Mouse (Mus musculus) embryonic facial prominence, embryonic 10.5 days (tissue): ENCODE measurements around the gene Mrpl18. TPM values are rescaled to one million over a fixed set of nuclear protein-coding genes. Genes with fewer than 3 reads are reported as not detected.
"Not testable (repeated sequence)": the region's sequence is repeated elsewhere in the genome, so short reads cannot be mapped to it uniquely, and the experiment has no call there.

Experiments used
- DNase-seq: peaks from one replicate; pipeline ENCODE4 v3.0.0-alpha.2; 2017; ENCODE audit warnings: low spot score
- H3K27ac ChIP-seq: fragments of 300-500 bp; sonication (generic); replicated peaks from 2 replicates; pipeline ENCODE4 v1.5.1; 2016; ENCODE audit warnings: mild to moderate bottlenecking
- H3K27me3 ChIP-seq: fragments of 300-500 bp; sonication (generic); replicated peaks from 2 replicates; pipeline ENCODE4 v1.6.1; 2016; ENCODE audit warnings: low read depth, mild to moderate bottlenecking; ENCODE audit not compliant: poor library complexity, severe bottlenecking
- H3K36me3 ChIP-seq: fragments of 300-500 bp; sonication (generic); replicated peaks from 2 replicates; pipeline ENCODE4 v1.6.1; 2016; ENCODE audit warnings: mild to moderate bottlenecking, moderate library complexity
- H3K4me1 ChIP-seq: fragments of 300-500 bp; sonication (generic); 2 replicates; pipeline ENCODE4 v1.6.1; 2016
- H3K4me3 ChIP-seq: fragments of 300-500 bp; sonication (generic); 2 replicates; pipeline ENCODE4 v1.5.1; 2016; ENCODE audit warnings: mild to moderate bottlenecking, moderate library complexity
- H3K9me3 ChIP-seq: fragments of 300-500 bp; sonication (generic); 2 replicates; pipeline ENCODE4 v1.6.1; 2016; ENCODE audit warnings: mild to moderate bottlenecking
- WGBS: fragments of 180-500 bp; shearing (Covaris S2); methylation state at CpG from one replicate; pipeline ENCODE4 v1.1.7; 2016; 5-methylcytosine and 5-hydroxymethylcytosine counted together
- polyA plus RNA-seq: library from polyadenylated mRNA; unstranded; fragments of >200 nt; fragmentation: Nextera tagmentation; extraction: Ambion mirVana; gene quantifications from 2 replicates; pipeline ENCODE4 v1.2.1, GENCODE M21; 2016

Gene Mrpl18
- polyA plus RNA-seq, 1 experiment from 2014 or later = 200 TPM

GRCm38 (mm10) chr17:12904349-12904748 lies 11.8 kb downstream of the Mrpl18 start:
- H3K9me3 ChIP-seq = no peaks in the 10 kb centered on the region
- H3K36me3 ChIP-seq = peaks cover 54% of the 10 kb centered on the region
- no peak overlapping the region for H3K4me3 ChIP-seq
- DNase-seq = no peak
- H3K27me3 ChIP-seq = no peaks in the 10 kb centered on the region
- H3K27ac ChIP-seq = no peak overlapping the region
- 81% methylated on average over 1 of the region's 1 CpGs for WGBS
- H3K4me1 ChIP-seq = peaks cover 12% of the 10 kb centered on the region; the same call in 1 of the 2 replicates

GRCm38 (mm10) chr17:12903372-12904333 lies 12.5 kb downstream of the Mrpl18 start:
- DNase-seq = peak; percentile 40
- no peaks in the 10 kb centered on the region for H3K27me3 ChIP-seq
- WGBS = 55% methylated on average over 11 of the region's 12 CpGs
- H3K9me3 ChIP-seq = no peaks in the 10 kb centered on the region
- H3K36me3 ChIP-seq = peaks cover 58% of the 10 kb centered on the region
- H3K4me1 ChIP-seq = peaks cover 12% of the 10 kb centered on the region; the same call in 1 of the 2 replicates
- H3K27ac ChIP-seq = peak overlapping the region; percentile 51; the same call in 1 of the 2 replicates
- H3K4me3 ChIP-seq = no peak overlapping the region

- no peak for DNase-seq
- no peaks in the 10 kb centered on the region for H3K27me3 ChIP-seq
- H3K27ac ChIP-seq = no peak overlapping the region
- peaks cover 16% of the 10 kb centered on the region for H3K4me1 ChIP-seq
- peaks cover 58% of the 10 kb centered on the region for H3K36me3 ChIP-seq
- no peak overlapping the region for H3K4me3 ChIP-seq
- no peaks in the 10 kb centered on the region for H3K9me3 ChIP-seq
- WGBS = 96% methylated on average over 6 of the region's 6 CpGs
These were observed 13.9 kb downstream of the Mrpl18 start for GRCm38 (mm10) chr17:12902291-12902690.

DNA sequence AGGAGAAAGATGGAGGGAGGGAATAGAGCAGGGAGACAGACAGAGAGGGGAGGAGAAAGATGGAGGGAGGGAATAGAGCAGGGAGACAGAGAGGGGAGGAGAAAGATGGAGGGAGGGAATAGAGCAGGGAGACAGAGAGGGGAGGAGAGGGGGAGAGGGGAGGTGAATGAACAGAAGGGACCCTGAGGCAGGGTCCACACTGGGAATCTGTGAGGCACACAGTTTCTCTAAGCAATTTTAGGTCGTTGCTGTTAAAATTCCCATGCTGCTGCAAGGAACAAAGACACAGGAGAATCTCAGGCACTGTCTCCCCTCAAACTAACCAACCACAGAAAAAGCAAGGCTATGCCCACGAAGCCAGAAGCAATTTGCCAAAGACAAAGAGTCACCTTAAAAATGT lies 17.5 kb downstream of the Mrpl18 start:
- DNase-seq, H3K27me3 ChIP-seq, H3K4me3 ChIP-seq, H3K9me3 ChIP-seq: not testable (repeated sequence)
- peaks cover 58% of the 10 kb centered on the region for H3K36me3 ChIP-seq
- 41% methylated on average over 2 of the region's 2 CpGs for WGBS
- H3K27ac ChIP-seq = peak overlapping the region; percentile 79
- H3K4me1 ChIP-seq = peaks cover 21% of the 10 kb centered on the region

DNA sequence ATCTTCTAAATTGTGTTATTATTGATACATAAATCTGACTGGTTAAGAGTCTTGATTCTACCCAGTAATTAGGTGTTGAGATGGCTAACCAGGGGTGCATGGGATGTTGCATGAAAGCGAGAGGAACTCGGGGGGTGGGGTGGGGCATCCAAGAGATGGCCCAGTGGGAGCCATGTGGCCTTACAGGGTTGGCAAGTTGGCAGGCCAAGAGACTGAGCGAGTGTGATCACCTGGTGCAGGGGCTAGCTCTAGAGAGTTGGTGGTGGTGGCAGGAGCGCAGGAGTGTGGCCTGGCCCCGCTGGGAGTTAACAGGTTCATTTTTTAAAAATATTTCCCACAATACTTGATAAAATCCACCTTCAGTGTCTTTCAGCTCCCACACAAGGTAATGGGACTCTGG lies 18.5 kb downstream of the Mrpl18 start:
- Histone ChIP-seq H3K4me1 (peaks cover 14% of the 10 kb centered on the region), H3K27me3 (no peaks in the 10 kb centered on the region), H3K27ac (peak overlapping the region; percentile 79), H3K36me3 (peaks cover 62% of the 10 kb centered on the region), H3K4me3 (peak overlapping the region; percentile 6; the same call in 1 of the 2 replicates), H3K9me3 (no peaks in the 10 kb centered on the region)
- 83% methylated on average over 5 of the region's 5 CpGs for WGBS
- no peak for DNase-seq

- no peak overlapping the region for H3K4me3 ChIP-seq
- no peak for DNase-seq
- no peaks in the 10 kb centered on the region for H3K27me3 ChIP-seq
- WGBS = 89% methylated on average over 9 of the region's 9 CpGs
- H3K27ac ChIP-seq = no peak overlapping the region
- peaks cover 79% of the 10 kb centered on the region for H3K36me3 ChIP-seq
- peaks cover 9% of the 10 kb centered on the region for H3K4me1 ChIP-seq
- no peaks in the 10 kb centered on the region for H3K9me3 ChIP-seq
These were observed 24.1 kb downstream of the Mrpl18 start for GRCm38 (mm10) chr17:12892033-12892432.

GRCm38 (mm10) chr17:12891054-12891453 lies 25.1 kb downstream of the Mrpl18 start:
- Histone ChIP-seq H3K27ac (no peak overlapping the region), H3K4me1 (peaks cover 8% of the 10 kb centered on the region), H3K27me3 (no peaks in the 10 kb centered on the region), H3K36me3 (peaks cover 71% of the 10 kb centered on the region), H3K4me3 (no peak overlapping the region), H3K9me3 (no peaks in the 10 kb centered on the region)
- WGBS = 92% methylated on average over 4 of the region's 4 CpGs
- DNase-seq = no peak

DNA sequence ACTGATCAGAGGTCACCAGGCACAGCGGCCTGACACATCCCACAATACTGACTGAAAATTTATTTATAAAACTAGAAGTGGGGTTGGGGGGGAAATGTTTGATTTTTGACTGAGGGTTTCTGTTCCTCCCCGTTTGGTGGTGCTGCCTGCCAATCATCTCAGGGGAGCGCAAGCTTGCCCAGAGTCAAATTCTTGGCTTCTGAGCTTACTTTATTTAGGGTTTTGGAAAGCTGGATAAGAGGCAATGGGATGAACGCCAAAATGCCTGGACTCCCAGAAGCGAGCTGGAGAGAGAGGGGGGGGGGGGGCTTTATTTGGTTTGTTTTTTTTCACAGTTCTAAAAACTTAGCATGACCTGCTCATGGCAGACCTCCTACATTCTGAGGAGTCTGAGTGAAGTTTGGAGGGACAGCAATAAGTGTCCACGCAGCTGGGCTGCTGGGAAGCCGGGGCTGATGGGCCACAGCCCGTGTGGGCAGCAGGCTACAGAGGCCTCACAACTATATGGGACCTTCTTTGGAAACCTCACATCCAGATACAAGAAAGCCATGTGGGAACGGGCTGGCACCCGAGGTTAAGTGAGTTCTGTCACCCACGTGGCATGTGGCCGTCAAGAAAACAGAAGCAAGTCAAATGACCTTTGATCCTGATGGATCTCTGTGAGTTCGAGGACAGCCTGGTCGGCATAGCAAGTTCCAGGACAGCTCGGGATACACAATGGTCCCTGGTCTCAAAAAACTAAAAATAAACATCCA lies 28.9 kb downstream of the Mrpl18 start:
- 83% methylated on average over 15 of the region's 15 CpGs for WGBS
- H3K27me3 ChIP-seq = no peaks in the 10 kb centered on the region
- no peaks in the 10 kb centered on the region for H3K9me3 ChIP-seq
- no peak for DNase-seq
- H3K27ac ChIP-seq = no peak overlapping the region
- H3K4me1 ChIP-seq = no peaks in the 10 kb centered on the region
- no peak overlapping the region for H3K4me3 ChIP-seq
- H3K36me3 ChIP-seq = peaks cover 49% of the 10 kb centered on the region

DNA sequence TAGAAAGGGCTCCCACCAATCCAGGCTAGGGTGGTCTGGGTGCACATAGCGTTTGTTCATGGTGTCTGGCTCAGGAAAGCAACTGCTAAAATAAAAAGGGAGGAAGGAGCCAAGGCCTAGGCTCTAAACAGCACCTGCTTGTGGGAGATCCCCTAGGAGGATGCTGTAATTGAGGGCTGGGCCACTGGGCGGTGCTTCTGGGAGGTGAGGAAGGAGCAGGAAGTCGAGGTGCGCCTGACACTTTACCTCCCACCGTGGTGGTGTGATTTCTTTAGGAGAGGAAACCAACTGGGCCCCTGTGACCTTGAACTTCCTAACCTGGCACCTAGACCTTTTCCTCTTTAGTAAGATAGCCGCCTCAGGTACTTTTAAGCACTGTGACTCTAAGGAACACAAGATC lies 29.5 kb downstream of the Mrpl18 start:
- 37% methylated on average over 6 of the region's 6 CpGs for WGBS
- no peaks in the 10 kb centered on the region for H3K27me3 ChIP-seq
- H3K27ac ChIP-seq = no peak overlapping the region
- H3K36me3 ChIP-seq = peaks cover 43% of the 10 kb centered on the region
- no peak overlapping the region for H3K4me3 ChIP-seq
- H3K4me1 ChIP-seq = no peaks in the 10 kb centered on the region
- no peak for DNase-seq
- H3K9me3 ChIP-seq = no peaks in the 10 kb centered on the region

- Histone ChIP-seq H3K27me3 (0 out of 2 replicates have a peak, but pooled peaks cover 6% of the 10 kb centered on the region), H3K36me3 (no peaks in the 10 kb centered on the region), H3K4me3 (no peak overlapping the region), H3K27ac (no peak overlapping the region), H3K4me1 (peaks cover 4% of the 10 kb centered on the region; the same call in 1 of the 2 replicates), H3K9me3 (no peaks in the 10 kb centered on the region)
- WGBS = 82% methylated on average over 1 of the region's 1 CpGs
- no peak for DNase-seq
These were observed 34.9 kb downstream of the Mrpl18 start for GRCm38 (mm10) chr17:12881216-12881615.

- Histone ChIP-seq H3K27me3 (0 out of 2 replicates have a peak, but pooled peaks cover 6% of the 10 kb centered on the region), H3K4me3 (no peak overlapping the region)
- DNase-seq = peak; percentile 79
These were observed 36.0 kb downstream of the Mrpl18 start for GRCm38 (mm10) chr17:12880178-12880577.

GRCm38 (mm10) chr17:12875734-12876133 lies 40.4 kb downstream of the Mrpl18 start, which contains the start of gene Mrgprh:
Gene Mrgprh (plus strand): TSS chr17:12876034.
- no peaks in the 10 kb centered on the region for H3K36me3 ChIP-seq
- no peak for DNase-seq
- peaks cover 17% of the 10 kb centered on the region; the same call in 1 of the 2 replicates for H3K27me3 ChIP-seq
- WGBS = 82% methylated on average over 5 of the region's 5 CpGs
- no peak within 1 kb of the TSS for H3K4me3 ChIP-seq
- H3K27ac ChIP-seq = no peak within 1 kb of the TSS
- peaks cover 29% of the 10 kb centered on the region for H3K4me1 ChIP-seq
- no peaks in the 10 kb centered on the region for H3K9me3 ChIP-seq

More at GRCm38 (mm10) chr17:12880178-12880577, 36.0 kb downstream of the Mrpl18 start:
- WGBS = 5% methylated on average over 14 of the region's 14 CpGs
- Histone ChIP-seq H3K9me3 (no peaks in the 10 kb centered on the region), H3K36me3 (no peaks in the 10 kb centered on the region), H3K4me1 (peaks cover 4% of the 10 kb centered on the region; the same call in 1 of the 2 replicates), H3K27ac (no peak overlapping the region)
